Mouse (Mus musculus): ENCODE measurements around the gene Egflam.

Gene Egflam

DNA sequence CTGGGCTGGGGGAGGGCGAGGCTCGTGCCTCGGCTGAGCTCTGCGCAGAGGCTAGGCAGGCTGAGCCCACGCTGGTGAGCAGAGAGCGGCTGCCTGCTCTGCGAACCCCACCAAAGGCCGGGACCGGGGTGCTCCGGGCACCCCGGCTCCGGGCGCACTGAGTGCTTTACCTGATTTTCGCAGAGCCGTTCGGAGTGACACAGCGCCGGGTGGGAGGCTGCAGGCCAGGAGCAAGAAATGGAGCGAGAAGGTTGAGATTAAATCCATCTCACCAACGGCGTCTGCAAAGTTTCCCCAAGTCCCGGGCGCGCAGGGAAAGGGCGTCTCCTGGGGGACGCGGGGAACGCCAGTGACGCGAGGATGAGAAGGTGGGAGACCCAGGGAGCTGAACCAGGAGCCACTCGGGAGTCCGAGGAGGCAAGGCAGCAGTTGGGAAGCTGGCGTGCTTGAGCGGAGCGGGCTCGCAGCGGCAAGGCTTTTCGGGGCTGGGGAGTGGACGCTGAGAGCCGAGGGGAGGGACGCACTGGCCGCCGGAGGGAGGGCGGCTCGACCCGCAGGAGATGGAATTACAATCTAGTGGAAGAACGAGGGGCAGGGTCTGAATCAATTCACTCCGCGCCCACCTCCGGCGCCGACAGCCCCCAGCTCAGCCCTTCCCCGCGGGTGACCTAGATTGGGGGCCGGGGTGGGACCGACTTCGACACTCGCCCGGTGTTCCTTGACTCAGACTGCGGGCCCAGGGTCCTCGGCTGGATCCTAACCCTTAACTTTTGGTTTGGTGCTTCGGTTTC, at the start of gene Egflam:
TSS of gene Egflam (minus strand) at position 578 of the 791 bp plus-strand sequence.
- DNase-seq (ENCODE audit: low read depth in 2 of 2, low spot score in 2 of 2): no peak

DNA sequence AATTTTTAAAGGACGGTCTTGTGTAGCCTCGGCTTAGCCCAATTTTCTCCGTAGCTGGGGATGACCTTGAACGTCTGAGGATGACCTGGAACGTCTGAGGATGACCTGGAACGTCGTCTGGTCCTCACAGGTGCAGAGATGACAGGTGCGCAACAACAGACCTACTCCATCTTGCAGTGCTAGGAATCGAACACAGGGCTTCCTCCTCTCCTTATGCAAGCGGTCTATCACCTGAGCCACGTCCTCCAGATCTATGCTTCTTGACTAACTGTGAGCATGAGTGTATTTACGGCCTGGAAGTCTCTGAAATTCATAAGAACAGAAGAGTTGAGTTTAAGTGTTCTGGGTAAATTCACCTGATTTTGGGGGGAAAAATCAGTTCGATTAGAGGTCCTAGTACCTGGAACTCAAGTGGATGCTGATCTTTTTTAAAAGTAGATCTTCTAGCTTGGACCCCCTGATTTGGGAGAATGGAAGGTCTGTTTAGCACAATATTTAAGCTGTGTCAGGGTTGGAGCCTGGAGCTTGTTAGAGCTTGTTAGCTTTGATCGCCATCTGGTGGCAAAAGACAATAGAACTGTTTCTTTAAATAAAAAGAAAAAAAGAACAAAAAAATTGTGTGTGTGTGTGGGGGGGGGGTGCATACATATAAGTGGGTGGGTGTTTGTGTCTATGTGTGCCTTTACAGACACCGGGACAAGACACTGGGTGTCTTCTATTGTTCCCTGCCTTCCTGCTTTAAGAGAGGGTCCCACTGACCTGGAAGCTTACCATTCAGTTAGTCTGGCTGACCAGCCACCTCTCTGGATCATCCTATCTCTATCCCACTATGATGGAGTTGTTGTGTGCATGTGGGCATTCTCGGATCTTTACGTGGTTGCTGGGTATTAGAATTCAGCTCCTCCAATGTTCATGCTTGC, 45.5 kb upstream of the Egflam start:
- no peak for DNase-seq (ENCODE audit: low read depth in 2 of 2, low spot score in 2 of 2)

- DNase-seq (ENCODE audit: low read depth in 2 of 2, low spot score in 2 of 2): no peak
These were observed 44.2 kb upstream of the Egflam start for GRCm38 (mm10) chr15:7442148-7443100.

GRCm38 (mm10) chr15:7424282-7424681, 26.1 kb upstream of the Egflam start:
- no peak for DNase-seq (ENCODE audit: low read depth in 2 of 2, low spot score in 2 of 2)

DNA sequence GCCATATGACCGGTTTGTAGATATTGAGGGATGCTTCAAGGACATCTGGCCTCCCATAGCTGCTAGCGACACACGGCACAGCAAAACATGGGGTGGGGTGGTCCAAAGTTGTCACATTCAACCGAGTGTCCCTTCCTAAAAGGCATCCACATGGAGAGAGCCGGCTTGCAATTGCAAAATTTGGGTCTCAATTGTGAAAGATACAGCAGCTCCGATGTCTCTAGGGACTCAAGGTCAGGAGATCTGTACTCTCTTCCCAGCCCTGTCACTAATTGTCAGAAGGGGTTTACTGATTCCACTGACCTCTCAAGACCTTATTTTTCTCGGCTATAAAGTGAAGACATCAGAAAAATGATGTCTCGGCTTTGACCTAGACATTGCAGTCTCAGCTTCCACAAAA, 6.3 kb upstream of the Egflam start:
- no peak for DNase-seq (ENCODE audit: low read depth in 2 of 2, low spot score in 2 of 2)

GRCm38 (mm10) chr15:7398609-7399540, 680 bp upstream of the Egflam start:
- DNase-seq (ENCODE audit: low read depth in 2 of 2, low spot score in 2 of 2): no peak

DNA sequence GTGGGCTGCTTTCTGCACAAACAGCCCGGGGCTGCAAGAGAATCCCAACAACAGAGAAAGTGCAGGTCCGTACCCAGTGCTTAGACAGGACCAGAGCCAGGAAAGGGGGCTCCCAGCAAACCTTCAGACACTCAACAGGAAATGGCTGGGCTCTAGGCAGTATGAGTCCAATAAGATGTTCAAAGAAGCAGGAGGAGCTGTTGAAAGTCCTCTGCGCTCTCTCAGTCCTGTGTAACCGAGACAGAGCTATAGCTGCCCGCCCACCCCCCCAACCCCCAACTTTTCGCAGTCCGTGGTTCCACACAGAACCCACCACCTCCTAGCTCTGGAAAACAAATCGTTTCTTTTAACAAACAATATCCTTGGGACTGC, 763 bp downstream of the Egflam start:
- no peak for DNase-seq (ENCODE audit: low read depth in 2 of 2, low spot score in 2 of 2)

GRCm38 (mm10) chr15:7383349-7383748, 14.8 kb downstream of the Egflam start:
- no peak for DNase-seq (ENCODE audit: low read depth in 2 of 2, low spot score in 2 of 2)

- no peak for DNase-seq (ENCODE audit: low read depth in 2 of 2, low spot score in 2 of 2)
These were observed 15.7 kb downstream of the Egflam start for GRCm38 (mm10) chr15:7382457-7382856.

DNA sequence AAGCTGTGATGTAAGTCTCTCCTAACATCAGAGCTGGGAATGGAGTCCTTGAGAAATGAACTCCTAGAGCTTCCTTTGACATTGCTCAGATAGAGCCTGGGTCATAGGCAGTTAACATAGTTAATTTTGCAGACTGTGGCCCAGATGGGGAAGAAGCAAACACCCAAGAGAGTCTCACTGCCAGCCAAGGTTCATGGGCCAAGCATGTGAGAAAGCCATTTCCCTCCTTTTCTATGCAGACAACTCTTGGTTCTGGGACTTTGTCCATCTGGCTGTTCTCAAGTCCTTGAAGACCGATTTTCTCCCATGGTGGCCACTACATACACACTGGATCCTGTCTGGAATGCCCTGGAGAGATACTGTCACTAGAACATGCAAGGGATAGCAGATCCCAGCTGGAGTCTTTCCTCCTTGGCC, 45.6 kb downstream of the Egflam start:
- DNase-seq (ENCODE audit: low read depth in 2 of 2, low spot score in 2 of 2): no peak

- no peak for DNase-seq (ENCODE audit: low read depth in 2 of 2, low spot score in 2 of 2)
These were observed 57.4 kb downstream of the Egflam start for GRCm38 (mm10) chr15:7340703-7341309.

DNA sequence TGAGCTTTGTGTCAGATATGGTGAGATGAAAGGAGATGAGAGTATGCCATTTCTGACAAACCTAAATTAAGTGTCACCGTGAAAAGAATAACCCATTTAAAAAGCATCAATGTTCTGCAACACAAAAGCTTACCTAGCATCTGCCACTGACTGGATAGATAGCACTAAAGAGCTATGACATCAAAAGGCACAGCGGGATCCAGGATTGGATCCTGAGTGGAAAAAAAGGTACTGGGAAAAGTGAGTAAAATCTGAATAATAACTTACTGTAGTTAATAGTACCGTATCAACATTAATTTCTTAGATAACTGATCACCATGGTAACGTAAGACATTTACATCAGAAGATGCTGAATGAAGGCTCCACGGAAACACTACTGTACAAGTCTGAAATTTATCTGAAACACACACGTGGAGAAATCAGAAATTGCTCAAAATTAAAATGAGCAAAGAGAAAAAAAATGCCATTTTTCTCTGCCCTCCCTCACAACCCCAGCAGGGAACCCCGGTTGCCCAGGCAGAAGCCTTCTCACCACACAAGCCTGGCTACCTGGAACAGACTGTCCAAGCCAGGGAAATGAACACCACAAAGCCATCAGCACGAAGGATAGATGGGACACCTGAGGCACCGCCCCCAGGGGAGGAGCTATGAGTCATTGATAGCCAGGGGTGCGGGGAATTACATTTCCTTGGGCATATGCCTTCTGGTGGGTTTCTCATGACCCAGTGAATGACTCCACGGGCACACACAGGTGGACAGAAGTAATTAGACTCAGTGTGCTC, 63.5 kb downstream of the Egflam start:
- no peak for DNase-seq (ENCODE audit: low read depth in 2 of 2, low spot score in 2 of 2)

- no peak for DNase-seq (ENCODE audit: low read depth in 2 of 2, low spot score in 2 of 2)
These were observed 65.3 kb downstream of the Egflam start for GRCm38 (mm10) chr15:7332875-7333274.

DNA sequence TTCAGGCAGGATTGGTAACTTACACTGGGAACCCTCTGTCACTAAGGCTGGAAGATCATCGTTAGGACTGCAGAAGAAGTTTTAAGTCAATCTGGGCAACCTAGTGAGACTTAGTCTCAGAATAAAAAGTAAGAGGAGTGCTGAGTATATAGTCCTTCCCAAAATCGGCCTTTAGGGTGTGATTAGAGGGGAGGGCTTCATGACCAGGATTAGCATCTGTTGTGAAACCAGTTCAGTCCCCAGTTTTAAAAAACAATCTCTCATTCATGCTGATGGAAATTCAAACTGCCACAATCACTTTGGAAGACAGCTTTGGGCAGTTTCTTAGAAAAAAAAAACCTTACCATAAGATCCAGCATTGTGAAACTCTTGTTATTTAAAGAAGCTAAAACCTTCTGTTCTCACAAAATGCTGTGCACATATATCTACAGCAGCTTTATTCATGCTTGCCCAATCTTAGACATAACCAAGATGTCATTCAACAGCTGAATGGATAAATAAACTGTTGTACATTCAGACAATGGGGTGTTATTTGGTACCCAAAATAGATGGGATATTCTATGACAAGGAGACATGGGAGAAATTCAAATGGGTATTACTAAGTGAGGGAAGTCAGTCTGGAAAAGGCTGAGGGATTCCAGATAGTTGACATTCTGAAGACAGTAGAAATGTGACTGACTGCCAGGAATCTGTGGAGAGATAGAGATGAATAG, 75.4 kb downstream of the Egflam start:
- no peak for DNase-seq (ENCODE audit: low read depth in 2 of 2, low spot score in 2 of 2)

GRCm38 (mm10) chr15:7320901-7321300, 77.3 kb downstream of the Egflam start:
- no peak for DNase-seq (ENCODE audit: low read depth in 2 of 2, low spot score in 2 of 2)

DNA sequence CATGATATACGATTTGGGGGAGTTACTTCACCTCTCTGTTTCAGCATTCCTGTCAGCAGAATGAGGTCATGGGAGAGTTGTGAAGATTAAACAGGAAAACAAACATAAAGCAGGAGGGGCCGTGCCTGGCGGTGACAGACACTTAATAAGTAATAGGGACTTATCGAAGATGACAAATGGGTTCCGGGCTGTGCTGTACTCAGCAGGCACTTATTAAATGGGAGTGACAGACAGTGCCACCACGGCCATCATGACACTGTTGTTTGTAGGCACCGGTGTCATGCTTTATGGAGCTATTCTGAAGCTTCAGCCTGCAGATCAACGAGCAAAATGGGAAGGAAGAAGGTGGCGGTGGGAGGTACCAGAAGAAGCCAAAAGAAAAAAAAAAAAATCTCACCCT, 82.7 kb downstream of the Egflam start:
- DNase-seq (ENCODE audit: low read depth in 2 of 2, low spot score in 2 of 2): no peak

DNA sequence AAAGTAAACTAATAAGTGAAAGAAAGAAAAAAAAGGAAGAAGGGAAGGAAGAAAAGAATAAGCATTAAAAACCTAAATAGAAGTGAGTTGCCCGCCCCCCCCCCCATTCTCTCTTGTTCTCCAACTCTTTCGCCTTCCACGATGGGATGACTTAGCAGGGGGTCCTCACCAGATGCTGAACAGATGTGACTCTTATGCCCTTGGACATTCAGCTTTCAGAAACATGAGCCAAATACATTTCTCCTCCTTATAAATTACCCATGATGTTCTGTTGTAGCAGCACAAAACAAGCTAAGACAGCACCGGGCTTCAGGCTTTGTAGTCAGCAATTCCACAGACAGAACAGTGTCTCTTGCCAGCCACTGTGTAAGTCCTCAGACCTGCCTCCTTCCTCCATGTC, 89.5 kb downstream of the Egflam start:
- no peak for DNase-seq (ENCODE audit: low read depth in 2 of 2, low spot score in 2 of 2)

- DNase-seq (ENCODE audit: low read depth in 2 of 2, low spot score in 2 of 2): no peak
These were observed 98.3 kb downstream of the Egflam start for GRCm38 (mm10) chr15:7299892-7300291.
